Mouse (Mus musculus): ENCODE measurements around the gene Aff3.

Aff3 gene

DNA sequence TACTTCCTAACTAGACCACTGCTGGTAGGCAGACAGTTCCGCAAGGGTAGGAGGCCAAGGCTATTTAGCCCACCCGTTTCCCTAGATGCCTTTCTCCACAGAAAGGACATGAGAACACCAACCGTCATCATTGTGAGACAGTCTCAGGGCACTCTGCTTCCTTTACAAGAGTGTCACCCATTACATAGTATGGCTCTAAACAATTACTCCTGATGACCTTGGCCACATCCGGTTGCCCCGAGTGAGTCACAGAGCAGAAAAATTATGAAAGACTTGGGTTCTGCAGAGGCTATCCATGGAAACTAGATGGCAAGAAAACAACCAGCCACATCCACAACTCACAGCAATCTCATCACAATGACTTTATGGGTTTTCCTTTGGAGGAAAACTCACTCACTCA lies 261.0 kb downstream of the Aff3 start:
- DNase-seq (ENCODE audit: extremely low read depth, insufficient read length, low spot score), result no peak

GRCm38 (mm10) chr1:38401856-38402255 lies 262.9 kb downstream of the Aff3 start:
- DNase-seq (ENCODE audit: extremely low read depth, insufficient read length, low spot score), result no peak

- DNase-seq (ENCODE audit: extremely low read depth, insufficient read length, low spot score), result no peak
Observed at GRCm38 (mm10) chr1:38399269-38399668, 265.5 kb downstream of the Aff3 start.

- no peak for DNase-seq (ENCODE audit: extremely low read depth, insufficient read length, low spot score)
Observed at GRCm38 (mm10) chr1:38398566-38398965, 266.2 kb downstream of the Aff3 start.

DNA sequence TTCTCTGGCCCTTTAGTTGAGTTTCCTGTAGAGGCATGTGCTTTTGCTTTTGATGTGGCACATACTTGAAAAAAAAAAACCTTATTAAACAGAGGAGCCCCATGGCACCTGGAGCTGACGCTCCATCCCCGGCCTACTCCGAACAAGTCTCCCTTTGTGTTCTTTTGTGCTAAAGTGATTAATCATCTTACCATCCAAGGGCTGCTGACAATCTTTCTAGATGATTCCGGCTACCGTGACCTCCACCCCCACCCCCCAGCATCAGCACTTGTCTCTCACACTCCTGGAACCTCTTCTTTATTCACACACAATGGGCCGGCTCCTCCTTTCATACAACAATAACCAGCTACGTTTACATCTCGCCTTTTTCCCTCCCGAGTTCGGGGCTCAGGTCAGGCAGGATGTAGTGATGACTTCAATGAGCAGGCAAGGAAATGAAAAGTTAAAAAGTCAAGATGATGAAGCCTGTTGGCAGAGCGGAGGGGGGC lies 269.5 kb downstream of the Aff3 start:
- DNase-seq (ENCODE audit: extremely low read depth, insufficient read length, low spot score), result no peak

- DNase-seq (ENCODE audit: extremely low read depth, insufficient read length, low spot score), result no peak
Observed at GRCm38 (mm10) chr1:38394493-38394892, 270.3 kb downstream of the Aff3 start.

GRCm38 (mm10) chr1:38393516-38393915 lies 271.2 kb downstream of the Aff3 start:
- DNase-seq (ENCODE audit: extremely low read depth, insufficient read length, low spot score), result no peak

GRCm38 (mm10) chr1:38392928-38393327 lies 271.8 kb downstream of the Aff3 start:
- DNase-seq (ENCODE audit: extremely low read depth, insufficient read length, low spot score), result no peak

DNA sequence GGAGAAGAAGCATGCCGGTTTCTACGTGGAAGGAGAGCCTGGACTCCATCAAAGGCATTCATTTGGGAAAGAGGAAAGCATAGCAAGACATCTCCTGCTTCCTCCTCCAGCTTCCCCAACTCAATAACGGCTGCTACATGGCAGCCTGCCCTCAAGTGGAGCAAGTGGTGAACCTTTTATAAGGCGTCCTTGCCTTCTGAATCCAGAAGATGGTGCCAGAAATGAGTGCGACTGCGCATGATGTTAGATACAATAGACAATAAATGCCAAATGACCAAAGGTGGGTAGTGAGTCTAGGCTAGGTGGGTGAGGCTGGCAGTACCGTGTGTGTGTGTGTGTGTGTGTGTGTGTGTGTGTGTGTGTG lies 273.9 kb downstream of the Aff3 start:
- no peak for DNase-seq (ENCODE audit: extremely low read depth, insufficient read length, low spot score)

- DNase-seq (ENCODE audit: extremely low read depth, insufficient read length, low spot score), result no peak
Observed at GRCm38 (mm10) chr1:38390235-38390885, 274.4 kb downstream of the Aff3 start.

- DNase-seq (ENCODE audit: extremely low read depth, insufficient read length, low spot score), result no peak
Observed at GRCm38 (mm10) chr1:38389576-38389975, 275.2 kb downstream of the Aff3 start.

DNA sequence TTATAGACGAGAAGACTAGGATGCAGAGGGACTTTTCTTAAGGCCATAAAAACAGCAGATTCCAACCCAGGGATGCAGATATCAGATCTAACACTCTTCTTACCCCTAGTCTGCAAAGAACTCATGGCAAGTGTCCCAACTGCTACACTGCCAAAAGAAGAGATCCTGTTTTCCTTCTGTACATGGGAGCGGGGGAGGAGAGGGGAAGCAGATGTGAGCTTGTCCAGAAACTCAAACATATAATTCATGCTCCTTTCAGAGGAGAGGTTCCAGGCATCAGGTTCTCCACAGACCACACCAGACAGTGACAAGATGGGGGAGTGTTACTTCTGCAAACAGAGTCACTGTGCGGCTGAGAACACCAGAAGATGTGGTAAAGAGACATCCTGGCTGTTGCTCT lies 276.3 kb downstream of the Aff3 start:
- DNase-seq (ENCODE audit: extremely low read depth, insufficient read length, low spot score), result no peak

- no peak for DNase-seq (ENCODE audit: extremely low read depth, insufficient read length, low spot score)
Observed at GRCm38 (mm10) chr1:38387438-38387837, 277.3 kb downstream of the Aff3 start.

DNA sequence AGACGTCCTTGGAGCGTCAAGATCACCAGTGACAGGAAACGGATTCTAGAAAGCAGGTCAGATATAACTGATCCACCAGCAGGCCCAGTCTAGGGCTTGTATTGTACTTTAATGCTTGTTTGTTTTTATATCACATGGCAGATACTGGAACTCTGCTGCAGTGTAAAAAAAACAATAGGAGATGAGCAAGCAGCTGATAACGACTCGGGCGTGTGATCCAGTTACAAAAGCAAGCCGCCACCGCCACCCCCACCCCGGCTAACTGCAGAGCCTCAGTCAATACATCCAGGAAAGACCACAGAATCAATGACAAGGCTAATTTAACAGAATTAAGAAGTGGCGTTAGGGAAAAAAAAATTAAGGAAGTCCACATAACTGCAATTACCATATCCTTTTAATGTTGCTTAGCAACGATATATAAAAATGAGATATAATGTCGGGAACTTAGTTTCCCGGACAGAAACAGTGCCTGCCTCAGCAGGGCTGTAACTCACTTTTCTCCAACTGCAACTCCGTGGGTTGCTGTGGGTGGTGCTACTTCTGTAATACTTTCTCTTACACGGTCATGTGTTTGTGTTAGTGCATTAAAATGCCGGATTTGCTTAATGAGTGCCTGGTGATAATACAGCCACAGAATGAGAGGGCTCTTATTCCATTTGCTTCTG lies 280.2 kb downstream of the Aff3 start:
- no peak for DNase-seq (ENCODE audit: extremely low read depth, insufficient read length, low spot score)

DNA sequence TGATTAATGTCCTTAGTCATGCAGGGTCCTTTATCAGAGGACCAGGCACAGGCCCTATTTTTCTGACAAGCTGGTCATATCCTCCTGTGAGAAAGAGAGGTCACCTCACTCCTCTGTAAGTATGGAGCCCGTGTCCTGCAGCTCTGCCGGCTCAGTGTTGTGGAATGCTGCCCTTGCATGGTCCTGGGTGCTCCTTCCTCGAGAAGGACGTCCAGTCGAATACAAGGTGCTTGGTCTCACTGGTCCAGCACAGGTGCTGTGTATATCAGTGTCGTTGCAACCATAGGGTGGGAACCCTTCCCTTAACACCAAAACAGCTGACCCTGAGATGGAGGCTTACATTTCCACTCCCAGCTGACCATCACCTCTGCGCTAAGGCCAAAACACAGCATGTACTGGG lies 280.7 kb downstream of the Aff3 start:
- DNase-seq (ENCODE audit: extremely low read depth, insufficient read length, low spot score), result no peak

DNA sequence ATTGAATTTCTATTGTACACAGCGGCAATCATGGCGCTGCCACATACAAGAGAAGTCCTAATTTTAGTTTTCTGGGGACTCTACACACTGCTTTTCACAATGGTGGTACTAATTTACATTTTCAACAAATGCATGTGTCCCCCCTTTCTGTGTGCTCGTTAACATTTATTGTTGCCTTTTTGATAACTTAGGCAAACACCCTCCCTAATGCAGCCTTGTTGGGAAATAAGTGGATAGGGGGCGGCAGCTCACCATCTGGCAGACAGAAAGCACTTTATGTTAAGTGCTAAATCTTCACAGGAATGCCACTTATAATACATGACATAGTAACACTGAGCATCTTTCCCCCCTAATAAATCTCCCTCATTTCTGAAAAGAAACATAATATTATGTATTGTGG lies 282.1 kb downstream of the Aff3 start:
- no peak for DNase-seq (ENCODE audit: extremely low read depth, insufficient read length, low spot score)

- no peak for DNase-seq (ENCODE audit: extremely low read depth, insufficient read length, low spot score)
Observed at GRCm38 (mm10) chr1:38377930-38378329, 286.8 kb downstream of the Aff3 start.

DNA sequence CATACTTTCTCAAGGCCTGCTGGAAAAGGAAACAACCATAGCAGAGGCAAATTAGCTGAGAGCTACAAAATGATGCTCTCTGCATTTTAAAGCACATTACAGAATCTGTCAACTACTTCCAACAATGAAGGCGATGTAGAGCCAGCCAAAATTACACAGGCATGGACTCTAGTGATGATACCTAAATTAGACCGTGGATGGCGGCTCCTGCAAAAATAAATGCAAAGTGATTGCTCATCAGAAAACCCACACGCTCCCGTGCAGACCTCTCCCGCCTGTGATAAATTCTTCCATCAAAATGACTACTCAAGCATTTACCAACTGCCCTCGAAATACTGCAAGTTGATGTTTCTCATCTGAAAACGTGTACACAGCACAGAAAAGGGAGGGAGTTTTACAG lies 295.6 kb downstream of the Aff3 start:
- DNase-seq (ENCODE audit: extremely low read depth, insufficient read length, low spot score), result no peak

DNA sequence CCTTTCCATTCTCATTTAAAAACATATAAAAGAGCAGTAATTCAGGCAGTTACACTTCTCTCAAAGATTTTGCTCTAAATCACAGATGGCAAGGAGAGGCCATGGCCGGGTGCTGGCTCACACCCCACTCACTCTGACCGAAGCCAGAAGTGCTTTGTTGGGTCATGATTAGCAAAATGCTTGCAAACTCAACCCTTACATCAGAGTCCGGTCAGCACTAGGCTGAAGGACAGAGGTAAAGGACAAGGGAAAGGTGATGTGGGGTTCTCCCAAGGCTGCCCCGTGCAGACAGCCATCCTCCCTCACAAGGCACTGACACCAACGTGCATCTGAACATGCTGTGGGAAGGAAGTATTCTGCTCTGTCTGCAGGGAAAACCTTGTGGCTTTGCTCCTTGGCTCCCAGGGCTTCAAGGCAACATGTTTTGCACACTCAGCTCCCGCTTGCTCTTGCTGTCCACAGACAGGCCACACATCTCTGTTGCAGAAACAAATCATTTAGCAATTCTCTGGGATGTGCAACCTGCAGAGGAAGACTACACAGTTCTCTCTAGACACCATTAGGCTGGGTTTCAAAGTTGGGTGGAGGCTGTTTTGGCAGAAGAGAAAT lies 296.6 kb downstream of the Aff3 start:
- DNase-seq (ENCODE audit: extremely low read depth, insufficient read length, low spot score), result no peak

DNA sequence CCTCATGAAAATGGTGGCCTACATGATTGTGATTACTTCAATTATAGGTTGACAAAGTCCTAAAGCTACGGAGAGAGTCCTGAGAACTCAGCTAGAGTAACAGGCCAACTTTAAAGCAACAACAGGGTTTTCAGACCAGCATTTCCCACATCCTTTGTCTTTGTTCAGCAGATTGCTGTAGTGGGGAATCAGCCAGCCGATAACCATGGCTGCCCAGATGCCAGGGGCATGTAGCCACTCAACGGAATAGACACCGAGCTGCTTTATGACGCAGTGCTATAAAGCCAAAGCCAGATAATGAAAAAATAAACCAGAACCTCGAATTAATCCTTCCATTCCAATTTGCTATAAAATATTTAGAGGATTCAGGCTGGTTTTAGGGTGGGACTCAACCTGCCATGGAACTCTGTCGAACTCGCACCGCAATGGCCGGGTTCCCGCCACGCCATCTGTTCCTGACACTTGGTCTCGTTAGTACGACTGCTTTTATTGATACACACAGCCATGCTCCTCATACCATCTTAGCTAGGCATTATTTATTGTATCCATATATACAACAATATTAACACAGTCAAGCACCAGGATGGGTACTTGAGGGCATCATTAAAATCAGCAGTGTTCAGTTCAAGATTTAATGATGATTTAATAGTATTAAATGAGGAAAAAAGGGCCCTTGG lies 297.2 kb downstream of the Aff3 start:
- no peak for DNase-seq (ENCODE audit: extremely low read depth, insufficient read length, low spot score)

DNA sequence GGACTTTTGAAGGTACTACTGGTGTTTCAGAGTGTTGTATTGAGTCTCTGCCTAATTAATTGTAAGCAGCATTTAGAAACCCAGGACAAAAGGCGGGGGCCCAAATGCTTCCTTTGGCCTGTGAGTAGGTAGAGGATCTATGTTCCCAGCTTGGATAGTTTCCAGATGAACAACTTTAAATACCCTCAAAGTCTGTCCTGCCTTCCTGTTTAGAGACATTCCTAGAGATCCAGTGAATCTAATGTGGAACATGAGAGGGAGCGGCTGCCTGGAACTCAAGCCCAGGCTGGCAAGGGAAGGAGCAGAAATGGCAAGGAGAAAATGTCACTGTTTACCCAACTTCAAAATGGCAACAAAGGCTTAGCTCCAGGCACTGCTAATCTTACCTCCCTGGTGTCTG lies 300.9 kb downstream of the Aff3 start:
- DNase-seq (ENCODE audit: extremely low read depth, insufficient read length, low spot score), result no peak

DNA sequence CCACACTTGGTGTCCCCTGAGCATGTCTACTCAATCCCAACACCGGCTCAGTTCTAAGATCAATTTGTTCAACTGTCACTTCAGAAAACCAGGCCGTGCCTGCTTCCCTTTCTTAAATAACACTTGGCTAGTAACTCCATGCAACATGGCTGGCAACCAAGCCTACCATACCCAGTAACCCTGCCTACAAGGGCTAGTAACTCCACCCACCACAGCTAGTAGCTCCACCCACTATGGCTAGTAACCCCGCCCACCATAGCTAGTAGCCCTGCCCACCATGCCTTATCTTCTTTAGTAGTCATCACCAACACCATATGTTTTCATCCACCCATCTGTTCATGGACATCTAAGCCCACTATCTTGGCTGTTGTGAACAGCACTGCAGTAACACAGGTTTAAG lies 302.5 kb downstream of the Aff3 start:
- DNase-seq (ENCODE audit: extremely low read depth, insufficient read length, low spot score), result no peak

Measured in 3134 (cell line).